Mouse (Mus musculus): ENCODE data around the gene Trmt112.

Trmt112 gene

GRCm38 (mm10) chr19:6950613-6951153 is 41.2 kb downstream of the Trmt112 start:
- peak; percentile 62 for DNase-seq

- DNase-seq = peak; percentile 88
Measured at GRCm38 (mm10) chr19:6951381-6951968, 42.0 kb downstream of the Trmt112 start.

GRCm38 (mm10) chr19:6951994-6952711 is 42.7 kb downstream of the Trmt112 start:
- DNase-seq = peak; percentile 78

GRCm38 (mm10) chr19:6952712-6953037 is 43.2 kb downstream of the Trmt112 start:
- no peak for DNase-seq

GRCm38 (mm10) chr19:6954046-6954445 is 44.5 kb downstream of the Trmt112 start:
- DNase-seq = no peak

GRCm38 (mm10) chr19:6955424-6955823 is 45.9 kb downstream of the Trmt112 start:
- no peak for DNase-seq

GRCm38 (mm10) chr19:6956461-6956860 is 47.0 kb downstream of the Trmt112 start:
- no peak for DNase-seq

All from cerebellum, adult 8-10 months (tissue).